ENCODE assay signal across 16 mouse cellular contexts in the genomic region with DNA sequence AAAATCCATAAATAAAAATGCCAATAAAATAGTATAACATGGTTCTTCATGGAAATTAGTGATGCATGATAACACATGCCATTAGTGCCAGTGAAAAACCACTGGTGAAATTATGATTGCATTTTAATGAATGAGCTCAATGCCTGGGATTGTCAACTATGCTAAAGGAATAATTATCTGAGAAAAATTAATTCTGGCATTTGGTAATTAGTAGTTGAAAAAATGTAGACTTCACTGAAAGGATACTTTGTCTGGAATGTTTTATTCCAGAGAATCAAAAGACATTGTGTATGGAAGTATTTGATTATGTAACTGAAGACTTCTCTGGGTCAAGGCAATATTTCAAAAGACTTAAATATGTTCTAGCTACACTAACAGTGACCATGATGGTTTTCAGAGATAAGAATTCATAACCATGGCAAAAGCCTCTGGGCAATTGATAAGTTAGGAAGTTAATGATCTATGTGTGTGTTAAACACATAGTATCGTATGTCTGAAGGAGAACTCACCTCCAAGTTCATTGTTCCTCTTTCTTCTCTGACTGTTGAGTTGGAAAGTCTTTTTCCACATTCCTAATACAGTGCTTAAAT.
"Had no signal": no experiment of that assay in that cellular context is flagged by ENCODE, and none has a peak within 500 bp of the region (broad histone marks: within the 10 kb centered on the region; RNA-seq: fewer than 3 reads in every experiment).

No protein-coding gene starts in this region.

- H3K9ac ChIP-seq: neural tube, embryonic 12.5 days; neural tube, embryonic 13.5 days; neural tube, embryonic 15.5 days; stomach, embryonic 15.5 days had no signal

- H3K4me1 ChIP-seq: neural tube, embryonic 12.5 days; neural tube, embryonic 13.5 days; neural tube, embryonic 15.5 days; stomach, embryonic 15.5 days had no signal

- H3K4me3 ChIP-seq: neural tube, embryonic 12.5 days; neural tube, embryonic 13.5 days; neural tube, embryonic 15.5 days; stomach, embryonic 15.5 days had no signal

- H3K27me3 ChIP-seq: neural tube, embryonic 12.5 days; neural tube, embryonic 13.5 days; neural tube, embryonic 15.5 days; stomach, embryonic 15.5 days had no signal

- H3K36me3 ChIP-seq: neural tube, embryonic 12.5 days; neural tube, embryonic 13.5 days; neural tube, embryonic 15.5 days; stomach, embryonic 15.5 days had no signal

- DNase-seq: right cerebral cortex, adult 18-20 months; right cerebral cortex, postnatal 14 days; right cerebral cortex, postnatal 25 days; right cerebral cortex, postnatal 4 days; spleen, adult 18-20 months; thymus, adult 18-20 months; thymus, adult 2 months; thymus, postnatal 14 days; thymus, postnatal 25 days; thymus, postnatal 36 days; thymus, postnatal 4 days had no signal

- H3K27ac ChIP-seq: neural tube, embryonic 12.5 days; neural tube, embryonic 13.5 days; neural tube, embryonic 15.5 days; stomach, embryonic 15.5 days; stomach, postnatal 0 days had no signal

- H3K4me2 ChIP-seq: neural tube, embryonic 12.5 days; neural tube, embryonic 13.5 days; neural tube, embryonic 15.5 days; stomach, embryonic 15.5 days had no signal

- H3K9me3 ChIP-seq: neural tube, embryonic 12.5 days; neural tube, embryonic 13.5 days; neural tube, embryonic 15.5 days; stomach, embryonic 15.5 days had no signal
